Mouse (Mus musculus) embryonic facial prominence, embryonic 14.5 days (tissue): ENCODE results near the gene Gm14443. TPM values are rescaled to one million over a fixed set of nuclear protein-coding genes. Genes with fewer than 3 reads are reported as not detected.

ENCODE experiments used
- polyA plus RNA-seq: library from polyadenylated mRNA; unstranded; fragments of >200 nt; fragmentation: Nextera tagmentation; extraction: Ambion mirVana; gene quantifications from 2 replicates; pipeline ENCODE4 v1.2.1, GENCODE M21; 2014

Gene Gm14443
- polyA plus RNA-seq, 1 experiment from 2014 or later: 0.88 TPM

Other genes starting within 250 kb of the Gm14443 start
- not detected in 2 replicates for gene Gm14444, start 165.6 kb downstream of the Gm14443 start, polyA plus RNA-seq
- 0.68 and 2.0 TPM in 2 replicates for gene Gm14393, start 108.1 kb downstream of the Gm14443 start, polyA plus RNA-seq
- 5.8 and 6.0 TPM in 2 replicates for gene Gm14399, start 33.9 kb downstream of the Gm14443 start, polyA plus RNA-seq
- 7.8 and 9.5 TPM in 2 replicates for gene Gm14391, start 31.0 kb upstream of the Gm14443 start, polyA plus RNA-seq
- gene Gm14440, start 99.3 kb upstream of the Gm14443 start, polyA plus RNA-seq: 2.9 TPM in 1 of 2 replicates, not detected in the other
- 21.2 and 22.5 TPM in 2 replicates for gene Gm4631, start 162.3 kb upstream of the Gm14443 start, polyA plus RNA-seq
- gene Zfp968, start 196.6 kb upstream of the Gm14443 start, polyA plus RNA-seq: 5.6 TPM in 2 replicates